Mouse (Mus musculus) heart, embryonic 15.5 days (tissue): ENCODE measurements around the gene Macrod2. TPM values are rescaled to one million over a fixed set of nuclear protein-coding genes. Genes with fewer than 3 reads are reported as not detected.

ENCODE experiments used
- ATAC-seq: fragments of 200-750 bp; cut with Nextera tagmentation; replicated peaks from 2 replicates; pipeline ENCODE4 v1.8.0; 2017; ENCODE audit warnings: low read depth, moderate TSS enrichment; ENCODE audit not compliant: insufficient number of reproducible peaks, insufficient read depth, low FRiP score
- H3K27ac ChIP-seq: fragments of 300-500 bp; sonication (generic); 2 replicates; pipeline ENCODE4 v1.5.1; 2015; ENCODE audit warnings: mild to moderate bottlenecking, inconsistent platforms
- H3K27me3 ChIP-seq: fragments of 300-500 bp; sonication (generic); 2 replicates; pipeline ENCODE4 v1.6.1; 2015; ENCODE audit warnings: inconsistent platforms
- H3K36me3 ChIP-seq: fragments of 300-500 bp; sonication (generic); 2 replicates; pipeline ENCODE4 v1.6.1; 2015; ENCODE audit warnings: mild to moderate bottlenecking, inconsistent platforms
- H3K4me1 ChIP-seq: fragments of 300-500 bp; sonication (generic); replicated peaks from 2 replicates; pipeline ENCODE4 v1.6.1; 2015; ENCODE audit warnings: inconsistent platforms
- H3K4me2 ChIP-seq: fragments of 300-500 bp; sonication (generic); 2 replicates; pipeline ENCODE4 v1.6.1; 2015; ENCODE audit warnings: inconsistent platforms, mild to moderate bottlenecking, moderate library complexity
- H3K4me3 ChIP-seq: fragments of 300-500 bp; sonication (generic); 2 replicates; pipeline ENCODE4 v1.5.1; 2015; ENCODE audit warnings: mild to moderate bottlenecking, inconsistent platforms
- H3K9ac ChIP-seq: fragments of 300-500 bp; sonication (generic); 2 replicates; pipeline ENCODE4 v1.6.1; 2015; ENCODE audit warnings: mild to moderate bottlenecking, inconsistent platforms
- H3K9me3 ChIP-seq: fragments of 300-500 bp; sonication (generic); replicated peaks from 2 replicates; pipeline ENCODE4 v1.6.1; 2016; ENCODE audit warnings: inconsistent platforms
- WGBS: fragments of 180-500 bp; shearing (Covaris S2); methylation state at CpG from one replicate; pipeline ENCODE4 v1.1.7; 2015; ENCODE audit warnings: mixed read lengths; 5-methylcytosine and 5-hydroxymethylcytosine counted together
- polyA plus RNA-seq: library from polyadenylated mRNA; unstranded; fragments of >200 nt; fragmentation: Nextera tagmentation; extraction: Ambion mirVana; gene quantifications from 2 replicates; pipeline ENCODE4 v1.2.1, GENCODE M21; 2015

Gene Macrod2
- polyA plus RNA-seq, 1 experiment from 2014 or later, result 25.3 TPM

DNA sequence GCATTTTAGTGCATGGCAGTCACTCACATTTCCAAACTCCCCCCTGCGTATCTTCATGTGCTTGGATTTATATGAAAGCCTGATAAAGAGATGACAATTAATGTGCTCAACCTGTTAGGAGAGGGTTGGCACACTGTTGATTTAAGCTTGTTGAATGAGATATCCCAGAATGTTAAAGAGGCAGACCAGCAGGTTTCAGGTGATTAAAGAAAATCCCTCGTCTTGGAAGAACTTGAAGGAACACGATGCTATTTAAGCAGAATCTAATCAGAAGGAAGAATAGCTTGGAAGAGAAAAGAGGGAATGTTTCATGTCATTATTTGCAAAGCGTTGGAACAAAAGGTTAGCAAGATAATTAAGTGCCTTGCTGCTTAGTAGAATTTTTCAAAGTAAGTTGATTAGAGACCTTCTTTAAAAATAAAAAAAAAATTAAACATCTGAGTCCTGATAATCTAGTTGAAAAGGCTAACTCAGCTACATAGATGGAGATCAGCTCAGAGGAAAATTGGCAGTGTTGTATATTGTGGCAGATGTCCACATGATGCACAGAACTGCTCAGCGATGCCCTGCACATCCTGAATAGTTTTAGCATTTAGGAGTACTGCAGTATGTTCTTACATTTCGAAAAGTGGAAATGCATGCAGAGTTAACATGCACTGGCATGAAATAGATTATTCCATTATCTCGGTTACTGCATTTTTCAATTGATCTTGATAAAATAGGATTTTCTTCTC, 518.7 kb downstream of the Macrod2 start:
- Histone ChIP-seq H3K4me3 (no peak overlapping the region), H3K27me3 (no peaks in the 10 kb centered on the region), H3K27ac (no peak overlapping the region), H3K9ac (no peak overlapping the region), H3K9me3 (no peaks in the 10 kb centered on the region), H3K4me2 (no peak overlapping the region), H3K36me3 (no peaks in the 10 kb centered on the region), H3K4me1 (no peaks in the 10 kb centered on the region)
- 65% methylated on average over 7 of the region's 7 CpGs for WGBS
- no peak for ATAC-seq

DNA sequence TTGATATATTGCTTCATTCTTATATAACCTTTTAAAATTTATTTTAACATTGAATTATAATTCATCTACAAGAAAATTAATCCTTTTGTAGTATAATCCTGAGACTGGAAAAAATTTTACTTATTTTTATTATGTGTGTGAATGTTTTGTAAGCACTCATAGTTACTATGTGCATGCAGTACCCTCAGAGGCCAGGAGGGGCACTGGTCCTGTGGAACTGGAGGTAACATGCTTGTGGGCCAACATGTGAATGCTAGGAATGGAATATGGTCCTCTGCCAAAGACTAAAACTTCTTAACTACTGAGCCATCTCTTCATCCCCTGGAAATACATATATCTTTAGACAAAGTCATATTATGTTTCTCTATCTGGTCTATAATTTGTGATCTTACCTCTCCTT, 531.8 kb downstream of the Macrod2 start:
- ATAC-seq, result no peak
- no peaks in the 10 kb centered on the region for H3K9me3 ChIP-seq
- no peak overlapping the region for H3K9ac ChIP-seq
- H3K4me3 ChIP-seq, result no peak overlapping the region
- no peaks in the 10 kb centered on the region for H3K27me3 ChIP-seq
- H3K4me2 ChIP-seq, result no peak overlapping the region
- H3K27ac ChIP-seq, result no peak overlapping the region
- no peaks in the 10 kb centered on the region for H3K36me3 ChIP-seq
- H3K4me1 ChIP-seq, result no peaks in the 10 kb centered on the region

DNA sequence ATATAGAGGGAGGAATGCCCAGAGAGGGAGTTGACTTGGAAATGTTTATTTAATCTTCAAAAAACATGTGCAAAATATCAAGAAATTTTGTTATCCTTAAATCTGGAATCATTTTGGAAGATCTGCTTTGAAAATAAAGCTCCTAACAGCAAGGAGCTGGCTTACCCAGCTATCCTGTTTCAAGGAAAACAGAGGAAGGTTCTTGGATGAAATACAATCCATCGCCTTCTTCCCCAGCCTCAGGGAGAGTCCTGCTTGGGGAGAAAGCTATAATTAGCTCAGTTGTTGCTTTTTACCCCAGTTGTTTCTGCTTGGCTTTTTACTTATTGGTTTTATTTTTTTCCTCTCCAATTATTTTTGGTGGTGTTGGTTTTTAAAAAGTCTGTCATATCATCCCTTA, 539.4 kb downstream of the Macrod2 start:
- Histone ChIP-seq H3K4me3 (no peak overlapping the region), H3K27ac (no peak overlapping the region), H3K36me3 (no peaks in the 10 kb centered on the region), H3K9ac (no peak overlapping the region), H3K4me2 (no peak overlapping the region), H3K9me3 (no peaks in the 10 kb centered on the region), H3K4me1 (no peaks in the 10 kb centered on the region), H3K27me3 (no peaks in the 10 kb centered on the region)
- no peak for ATAC-seq
- 56% methylated on average over 1 of the region's 1 CpGs for WGBS

DNA sequence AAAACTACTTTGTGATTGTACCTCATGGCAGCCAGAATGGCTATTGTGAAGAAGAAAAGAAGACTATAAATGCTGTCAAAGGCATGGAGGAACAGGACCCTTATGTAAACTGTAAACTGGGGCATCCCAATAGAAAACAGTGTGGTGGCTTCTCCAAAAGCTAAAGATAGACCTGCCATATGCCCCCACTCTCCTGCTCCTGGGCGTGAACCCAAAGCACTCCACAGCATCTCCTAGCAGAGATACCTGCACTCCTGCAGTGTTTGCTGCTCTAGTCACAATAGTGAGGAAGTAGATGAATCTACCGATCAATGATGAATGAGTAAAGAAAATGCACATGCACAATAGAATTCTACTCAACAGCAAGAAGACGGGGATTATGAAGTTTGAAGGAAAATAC, 554.4 kb downstream of the Macrod2 start:
- no peak overlapping the region for H3K27ac ChIP-seq
- H3K4me1 ChIP-seq, result no peaks in the 10 kb centered on the region
- H3K36me3 ChIP-seq, result no peaks in the 10 kb centered on the region
- no peak overlapping the region for H3K9ac ChIP-seq
- H3K27me3 ChIP-seq, result no peaks in the 10 kb centered on the region
- no peak overlapping the region for H3K4me3 ChIP-seq
- H3K9me3 ChIP-seq, result no peaks in the 10 kb centered on the region
- WGBS, result 82% methylated on average over 3 of the region's 3 CpGs
- ATAC-seq, result no peak
- H3K4me2 ChIP-seq, result no peak overlapping the region

DNA sequence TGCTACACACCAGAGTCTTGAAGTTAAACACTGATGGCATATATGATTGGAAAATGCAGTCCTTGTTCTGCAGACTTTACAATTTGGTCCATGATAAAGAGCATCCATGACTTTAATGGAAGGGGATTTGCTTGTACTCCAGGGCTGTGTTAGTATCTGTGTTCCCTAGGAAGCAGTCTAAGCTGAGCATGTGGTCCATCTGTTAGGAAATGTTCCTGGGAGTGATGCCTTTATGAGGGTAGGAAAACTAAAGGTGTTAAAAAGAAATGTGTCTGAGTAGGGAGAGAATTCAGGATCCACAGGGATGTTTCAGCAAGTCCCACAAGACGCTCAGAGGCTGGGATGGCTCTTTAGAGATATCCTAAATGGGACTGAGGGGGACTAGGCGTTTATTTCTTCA, 564.1 kb downstream of the Macrod2 start:
- Histone ChIP-seq H3K9ac (no peak overlapping the region), H3K27me3 (no peaks in the 10 kb centered on the region), H3K4me2 (no peak overlapping the region), H3K9me3 (no peaks in the 10 kb centered on the region), H3K27ac (no peak overlapping the region), H3K4me1 (no peaks in the 10 kb centered on the region), H3K36me3 (no peaks in the 10 kb centered on the region), H3K4me3 (no peak overlapping the region)
- no peak for ATAC-seq
- WGBS, result 75% methylated on average over 2 of the region's 2 CpGs

DNA sequence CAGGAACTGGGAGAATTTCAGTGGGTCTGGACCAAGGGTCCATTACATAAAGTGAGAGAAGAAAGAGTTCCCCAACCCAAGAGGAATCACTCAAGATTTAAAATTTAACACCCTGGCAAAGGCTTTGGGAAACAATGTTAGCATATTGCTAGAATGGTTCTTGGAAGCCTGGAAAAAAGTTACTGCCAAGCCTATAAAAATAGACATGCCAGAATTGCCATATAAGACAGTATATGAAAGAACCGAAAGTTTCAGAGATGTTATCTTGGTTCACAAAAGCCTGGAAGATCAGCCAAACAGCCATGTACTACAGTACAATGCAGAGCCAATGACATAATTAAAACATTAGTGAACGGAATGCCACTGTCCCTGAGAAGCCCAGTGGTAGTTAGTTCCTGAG, 575.1 kb downstream of the Macrod2 start:
- Histone ChIP-seq H3K4me3 (no peak overlapping the region), H3K36me3 (no peaks in the 10 kb centered on the region), H3K27me3 (no peaks in the 10 kb centered on the region), H3K9me3 (no peaks in the 10 kb centered on the region), H3K9ac (no peak overlapping the region), H3K4me1 (no peaks in the 10 kb centered on the region), H3K27ac (no peak overlapping the region), H3K4me2 (no peak overlapping the region)
- 63% methylated on average over 2 of the region's 2 CpGs for WGBS
- ATAC-seq, result no peak

DNA sequence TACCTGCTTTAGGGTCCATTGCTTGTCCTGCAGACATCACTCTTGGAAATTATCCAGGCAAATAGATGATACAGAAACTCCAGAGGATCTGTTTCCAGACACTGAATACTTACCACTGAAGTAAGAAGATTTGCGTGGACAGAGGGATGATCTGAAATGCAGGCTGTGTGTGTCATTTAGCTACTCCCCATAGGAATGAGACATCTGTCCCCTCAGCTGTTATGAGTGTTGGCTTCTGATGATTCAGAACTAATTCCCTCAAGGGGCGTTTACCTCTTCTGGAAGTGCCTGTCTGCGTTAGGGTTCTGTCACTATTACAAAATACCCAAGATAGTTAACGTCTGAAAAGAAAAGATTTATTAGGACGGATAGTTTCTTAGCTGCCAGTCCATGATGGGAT, 576.7 kb downstream of the Macrod2 start:
- H3K27ac ChIP-seq, result no peak overlapping the region
- no peaks in the 10 kb centered on the region for H3K36me3 ChIP-seq
- no peak overlapping the region for H3K4me3 ChIP-seq
- no peaks in the 10 kb centered on the region for H3K9me3 ChIP-seq
- no peak overlapping the region for H3K4me2 ChIP-seq
- no peaks in the 10 kb centered on the region for H3K27me3 ChIP-seq
- no peak for ATAC-seq
- H3K9ac ChIP-seq, result no peak overlapping the region
- 77% methylated on average over 5 of the region's 5 CpGs for WGBS
- H3K4me1 ChIP-seq, result no peaks in the 10 kb centered on the region

DNA sequence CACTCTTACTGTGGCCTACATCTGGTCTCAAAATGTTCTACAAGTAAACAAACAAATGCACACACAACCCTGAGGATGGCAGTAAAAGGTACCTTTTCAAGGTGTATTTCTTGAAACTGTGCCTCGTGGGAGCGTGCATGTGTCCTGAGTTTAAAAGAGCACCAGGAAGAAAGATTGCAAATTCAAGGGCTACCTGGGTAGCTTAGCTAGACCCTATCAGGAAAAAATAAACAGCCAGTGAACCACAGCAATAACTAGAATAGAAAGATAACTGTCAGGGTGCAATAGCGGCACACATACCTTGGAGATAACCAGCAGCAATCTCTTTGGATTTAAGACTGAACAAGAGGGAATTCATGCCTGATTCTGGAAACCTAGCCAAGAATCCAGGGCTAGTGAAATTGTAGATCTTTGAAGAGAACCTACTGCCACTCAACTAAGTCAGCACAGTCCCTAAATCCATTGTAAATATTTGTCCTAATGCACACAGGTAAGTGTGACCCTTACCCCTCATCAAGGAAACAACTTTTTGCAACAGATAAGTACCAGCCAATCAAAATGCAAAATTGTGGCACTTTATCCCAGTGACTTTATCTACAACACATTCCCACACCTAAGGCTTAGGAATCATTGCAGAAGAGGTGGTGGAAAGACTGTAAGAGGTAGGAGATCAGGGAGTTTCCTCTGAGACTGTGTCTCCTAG, 590.7 kb downstream of the Macrod2 start:
- no peaks in the 10 kb centered on the region for H3K9me3 ChIP-seq
- WGBS, result 87% methylated on average over 3 of the region's 3 CpGs
- H3K9ac ChIP-seq, result no peak overlapping the region
- no peak overlapping the region for H3K27ac ChIP-seq
- H3K4me3 ChIP-seq, result no peak overlapping the region
- no peaks in the 10 kb centered on the region for H3K4me1 ChIP-seq
- no peak for ATAC-seq
- H3K27me3 ChIP-seq, result no peaks in the 10 kb centered on the region
- H3K36me3 ChIP-seq, result no peaks in the 10 kb centered on the region
- H3K4me2 ChIP-seq, result no peak overlapping the region

DNA sequence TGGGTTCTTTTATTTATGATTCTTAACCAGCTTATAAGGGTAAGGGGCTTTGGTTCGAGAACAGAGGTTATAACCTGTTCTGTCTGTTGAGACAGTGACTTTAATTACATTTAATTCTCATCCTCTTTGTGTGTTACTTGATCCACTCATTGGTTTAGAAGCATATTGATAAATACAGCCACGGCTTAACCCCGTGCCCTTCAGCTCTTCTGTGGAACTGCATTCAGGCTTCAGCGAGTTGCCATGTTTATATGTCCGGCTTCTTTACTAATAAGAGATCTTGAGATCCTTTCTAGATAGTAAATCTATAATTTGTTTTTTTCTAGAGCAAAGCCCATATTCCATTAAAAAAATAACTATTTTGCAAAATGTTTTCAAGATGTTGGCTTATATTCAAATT, 608.7 kb downstream of the Macrod2 start:
- no peaks in the 10 kb centered on the region for H3K9me3 ChIP-seq
- no peak overlapping the region for H3K9ac ChIP-seq
- H3K27ac ChIP-seq, result no peak overlapping the region
- no peak overlapping the region for H3K4me3 ChIP-seq
- WGBS, result 82% methylated on average over 5 of the region's 5 CpGs
- no peaks in the 10 kb centered on the region for H3K4me1 ChIP-seq
- H3K27me3 ChIP-seq, result no peaks in the 10 kb centered on the region
- H3K36me3 ChIP-seq, result no peaks in the 10 kb centered on the region
- H3K4me2 ChIP-seq, result no peak overlapping the region
- no peak for ATAC-seq

DNA sequence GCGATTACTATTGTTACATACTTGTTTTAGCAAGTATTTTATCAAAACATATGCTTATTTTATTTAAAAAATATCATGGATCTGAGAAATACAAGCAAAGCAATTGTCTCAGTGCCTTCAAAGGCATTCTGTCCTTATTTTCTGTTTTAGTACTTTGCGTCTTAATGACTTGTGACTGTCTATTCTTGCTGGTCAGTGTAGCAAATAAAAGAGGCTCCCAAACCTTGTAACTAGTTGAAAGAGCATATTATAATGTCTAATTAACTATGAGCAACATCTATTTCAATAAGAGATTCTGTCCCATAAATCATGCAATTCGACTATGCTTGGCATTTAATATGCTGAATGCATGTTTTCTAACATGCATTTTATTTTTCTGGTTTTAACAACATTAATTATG, 609.2 kb downstream of the Macrod2 start:
- 78% methylated on average over 3 of the region's 3 CpGs for WGBS
- no peak for ATAC-seq
- no peak overlapping the region for H3K4me2 ChIP-seq

DNA sequence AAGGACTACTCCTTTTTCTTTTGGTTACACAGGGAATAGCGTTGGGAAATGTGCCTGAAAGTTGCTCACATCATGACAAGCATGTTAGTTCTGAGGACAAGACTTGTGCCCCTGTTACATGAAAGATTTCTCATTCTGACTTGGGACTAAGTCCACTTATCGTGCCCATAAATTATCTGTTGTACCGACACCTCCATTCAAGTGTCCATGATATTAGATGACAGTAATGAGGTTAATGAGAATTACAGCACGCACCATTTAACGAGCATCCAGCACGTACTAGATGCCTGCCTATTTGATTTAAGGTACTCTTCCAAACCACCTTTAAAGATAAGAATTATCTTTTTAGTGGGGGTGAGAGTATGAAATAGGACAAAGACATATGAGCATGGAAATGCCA, 610.5 kb downstream of the Macrod2 start:
- Histone ChIP-seq H3K9ac (no peak overlapping the region), H3K4me1 (no peaks in the 10 kb centered on the region), H3K4me2 (no peak overlapping the region), H3K4me3 (no peak overlapping the region), H3K36me3 (no peaks in the 10 kb centered on the region), H3K27me3 (no peaks in the 10 kb centered on the region), H3K27ac (no peak overlapping the region), H3K9me3 (no peaks in the 10 kb centered on the region)
- no peak for ATAC-seq
- 83% methylated on average over 6 of the region's 6 CpGs for WGBS

More for the DNA sequence above, 609.2 kb downstream of the Macrod2 start:
- Histone ChIP-seq H3K4me3 (no peak overlapping the region), H3K27me3 (no peaks in the 10 kb centered on the region), H3K4me1 (no peaks in the 10 kb centered on the region), H3K9me3 (no peaks in the 10 kb centered on the region), H3K36me3 (no peaks in the 10 kb centered on the region), H3K9ac (no peak overlapping the region), H3K27ac (no peak overlapping the region)

DNA sequence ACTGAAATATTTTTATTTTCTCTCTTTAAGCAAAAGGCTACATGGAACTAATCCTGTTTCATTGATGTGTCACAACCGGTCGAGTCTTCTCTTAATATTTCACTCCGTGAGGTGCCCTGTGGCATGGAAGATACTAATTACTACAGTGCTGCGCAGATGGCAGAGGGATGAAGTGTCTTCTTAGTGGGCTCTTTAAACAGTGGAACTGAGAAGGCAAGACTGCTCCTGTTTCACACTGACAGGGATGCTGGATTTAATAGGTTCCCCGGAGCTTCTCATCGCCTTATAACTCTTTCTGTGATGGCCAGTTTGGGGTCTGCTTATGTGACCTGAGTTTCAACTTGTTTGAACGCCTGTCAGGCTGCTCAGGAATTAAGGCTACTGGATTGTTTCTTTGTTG, 612.6 kb downstream of the Macrod2 start:
- H3K4me2 ChIP-seq, result no peak overlapping the region
- no peak overlapping the region for H3K9ac ChIP-seq
- H3K27me3 ChIP-seq, result no peaks in the 10 kb centered on the region
- H3K9me3 ChIP-seq, result no peaks in the 10 kb centered on the region
- no peak for ATAC-seq
- H3K4me1 ChIP-seq, result no peaks in the 10 kb centered on the region
- WGBS, result 76% methylated on average over 7 of the region's 7 CpGs
- no peak overlapping the region for H3K27ac ChIP-seq
- no peaks in the 10 kb centered on the region for H3K36me3 ChIP-seq
- H3K4me3 ChIP-seq, result no peak overlapping the region
